Mouse (Mus musculus): ENCODE results near the gene Krba1. TPM values are rescaled to one million over a fixed set of nuclear protein-coding genes. Genes with fewer than 3 reads are reported as not detected.

Gene Krba1
- polyA plus RNA-seq, 1 experiment from 2014 or later: 22.3 TPM

DNA sequence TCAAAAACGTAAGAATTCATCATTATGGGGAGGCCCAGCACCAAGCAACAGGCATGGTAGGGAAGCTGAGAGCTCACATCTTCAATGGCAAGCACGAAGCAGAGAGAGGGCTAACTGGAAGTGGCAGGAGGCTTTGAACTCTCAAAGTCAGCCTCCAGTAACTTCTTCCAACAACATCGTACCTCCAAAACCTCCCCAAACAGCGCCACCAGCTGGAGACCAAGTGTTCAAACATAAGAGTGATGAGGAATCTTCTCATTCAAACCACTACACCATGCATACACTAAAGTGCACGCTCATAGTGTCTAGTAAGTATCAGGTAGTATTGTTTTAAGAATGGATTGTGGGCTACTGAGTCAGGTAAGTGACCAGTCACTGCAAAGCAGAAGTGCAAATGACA, 28.7 kb downstream of the Krba1 start:
- Histone ChIP-seq H3K9ac (no peak overlapping the region), H3K4me3 (ENCODE audit: low read depth, low read length) (no peak overlapping the region), H3K4me1 (ENCODE audit: insufficient read depth) (no peaks in the 10 kb centered on the region), H3K9me3 (ENCODE audit: low read depth, low read length) (no peaks in the 10 kb centered on the region), H3K27me3 (ENCODE audit: insufficient read depth, low read length) (no peaks in the 10 kb centered on the region), H3K27ac (ENCODE audit: low read depth) (no peak overlapping the region), H3K4me2 (no peak overlapping the region), H3K36me3 (ENCODE audit: insufficient read depth) (no peaks in the 10 kb centered on the region)
- WGBS: 50% methylated on average over 5 of the region's 5 CpGs
- no peak for TF ChIP-seq CTCF (IDR thresholded peaks at IDR 0.05; ENCODE audit: low read depth)
- DNase-seq (no peak), ATAC-seq (ENCODE audit: insufficient read depth) (no peak)

GRCm38 (mm10) chr6:48426956-48427355, 31.6 kb downstream of the Krba1 start:
- ATAC-seq (ENCODE audit: insufficient read depth) (no peak), DNase-seq (no peak)
- no peak overlapping the region for H3K27ac ChIP-seq (ENCODE audit: low read depth)
- H3K4me3 ChIP-seq (ENCODE audit: low read depth, low read length): no peak overlapping the region
- TF ChIP-seq CTCF (IDR thresholded peaks at IDR 0.05; ENCODE audit: low read depth): no peak
- no peak overlapping the region for H3K9ac ChIP-seq
- H3K4me2 ChIP-seq: no peak overlapping the region
- H3K4me1 ChIP-seq (ENCODE audit: insufficient read depth): no peaks in the 10 kb centered on the region
- no peaks in the 10 kb centered on the region for H3K27me3 ChIP-seq (ENCODE audit: insufficient read depth, low read length)
- H3K36me3 ChIP-seq (ENCODE audit: insufficient read depth): no peaks in the 10 kb centered on the region
- 73% methylated on average over 5 of the region's 5 CpGs for WGBS
- H3K9me3 ChIP-seq (ENCODE audit: low read depth, low read length): no peaks in the 10 kb centered on the region

- no peak overlapping the region for H3K4me3 ChIP-seq (ENCODE audit: low read depth, low read length)
- ATAC-seq (ENCODE audit: insufficient read depth) (no peak), DNase-seq (no peak)
- whole genome bisulfite sequencing: 59% methylated on average over 4 of the region's 4 CpGs
- H3K27me3 ChIP-seq (ENCODE audit: insufficient read depth, low read length): no peaks in the 10 kb centered on the region
- H3K4me2 ChIP-seq: no peak overlapping the region
- no peaks in the 10 kb centered on the region for H3K9me3 ChIP-seq (ENCODE audit: low read depth, low read length)
- no peak for TF ChIP-seq CTCF (IDR thresholded peaks at IDR 0.05; ENCODE audit: low read depth)
- H3K27ac ChIP-seq (ENCODE audit: low read depth): no peak overlapping the region
- 0 out of 2 replicates have a peak, but pooled peaks cover 4% of the 10 kb centered on the region for H3K4me1 ChIP-seq (ENCODE audit: insufficient read depth)
- H3K9ac ChIP-seq: no peak overlapping the region
- H3K36me3 ChIP-seq (ENCODE audit: insufficient read depth): no peaks in the 10 kb centered on the region
These were observed 33.6 kb downstream of the Krba1 start for GRCm38 (mm10) chr6:48428769-48429557.

- H3K27ac ChIP-seq (ENCODE audit: low read depth): no peak overlapping the region
- H3K4me2 ChIP-seq: no peak overlapping the region
- H3K4me3 ChIP-seq (ENCODE audit: low read depth, low read length): no peak overlapping the region
- no peaks in the 10 kb centered on the region for H3K9me3 ChIP-seq (ENCODE audit: low read depth, low read length)
- no peaks in the 10 kb centered on the region for H3K27me3 ChIP-seq (ENCODE audit: insufficient read depth, low read length)
- no peaks in the 10 kb centered on the region for H3K36me3 ChIP-seq (ENCODE audit: insufficient read depth)
- DNase-seq (no peak), ATAC-seq (ENCODE audit: insufficient read depth) (no peak)
- H3K9ac ChIP-seq: no peak overlapping the region
- WGBS: 55% methylated on average over 5 of the region's 5 CpGs
- H3K4me1 ChIP-seq (ENCODE audit: insufficient read depth): peaks cover 4% of the 10 kb centered on the region; the same call in 1 of the 2 replicates
- no peak for TF ChIP-seq CTCF (IDR thresholded peaks at IDR 0.05; ENCODE audit: low read depth)
These were observed 35.4 kb downstream of the Krba1 start for GRCm38 (mm10) chr6:48430748-48431147.

DNA sequence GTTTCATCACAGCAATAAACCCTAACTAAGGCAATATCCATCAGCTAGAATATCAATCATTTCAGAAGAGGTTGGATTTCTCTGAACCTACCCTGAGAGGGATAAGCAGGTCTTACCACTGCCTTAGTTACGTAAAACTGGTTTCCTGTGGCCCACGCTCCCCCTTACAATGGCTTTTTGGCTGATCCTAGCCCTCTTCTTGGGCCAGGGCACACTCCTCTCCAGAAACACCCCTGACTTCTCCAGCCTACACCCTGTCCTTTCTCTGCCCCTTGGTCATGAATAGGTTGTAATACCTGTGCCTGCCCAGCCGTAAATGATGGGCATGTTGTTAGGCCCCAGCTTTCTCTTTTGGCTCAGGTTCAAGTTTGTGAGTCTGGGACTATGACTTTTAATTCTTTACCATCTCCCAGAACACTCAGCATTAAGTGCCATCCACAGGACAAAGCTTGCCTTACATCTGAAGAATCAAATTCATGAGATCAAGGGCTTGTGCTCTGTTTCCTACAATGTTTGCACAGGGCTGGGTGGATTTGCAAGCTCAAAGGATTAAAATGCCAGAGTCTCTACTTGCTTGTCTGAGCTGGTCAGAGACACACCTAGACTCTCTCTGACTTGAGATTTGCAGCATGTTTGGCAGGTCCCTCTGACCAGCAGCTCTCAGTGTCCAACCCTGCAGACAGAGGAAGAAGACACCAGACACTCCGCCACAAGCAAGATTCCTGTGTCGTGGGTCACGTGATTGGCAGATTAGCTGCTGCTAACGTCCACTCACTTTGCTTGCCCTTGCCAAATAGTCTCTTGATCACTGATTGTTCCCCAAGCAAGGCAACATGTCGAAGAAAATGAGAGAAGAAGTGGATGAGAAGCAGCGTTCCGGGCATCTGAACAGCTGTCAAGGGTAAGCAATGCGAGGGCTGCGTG, 37.8 kb downstream of the Krba1 start:
- H3K27me3 ChIP-seq (ENCODE audit: insufficient read depth, low read length): no peaks in the 10 kb centered on the region
- no peak overlapping the region for H3K9ac ChIP-seq
- 39% methylated on average over 12 of the region's 12 CpGs for WGBS
- DNase-seq: peak; percentile 51
- H3K4me1 ChIP-seq (ENCODE audit: insufficient read depth): peaks cover 10% of the 10 kb centered on the region; the same call in 1 of the 2 replicates
- no peak overlapping the region for H3K27ac ChIP-seq (ENCODE audit: low read depth)
- TF ChIP-seq CTCF (IDR thresholded peaks at IDR 0.05; ENCODE audit: low read depth): 0 out of 2 replicates have a peak, but pooled peaks have one; percentile 18
- ATAC-seq (ENCODE audit: insufficient read depth): peak; percentile 52
- H3K4me2 ChIP-seq: peak overlapping the region; percentile 26; the same call in 1 of the 2 replicates
- H3K4me3 ChIP-seq (ENCODE audit: low read depth, low read length): no peak overlapping the region
- H3K36me3 ChIP-seq (ENCODE audit: insufficient read depth): peaks cover 23% of the 10 kb centered on the region
- H3K9me3 ChIP-seq (ENCODE audit: low read depth, low read length): no peaks in the 10 kb centered on the region

GRCm38 (mm10) chr6:48434651-48435050, 39.3 kb downstream of the Krba1 start:
- no peak overlapping the region for H3K4me2 ChIP-seq
- H3K27me3 ChIP-seq (ENCODE audit: insufficient read depth, low read length): no peaks in the 10 kb centered on the region
- H3K9me3 ChIP-seq (ENCODE audit: low read depth, low read length): no peaks in the 10 kb centered on the region
- H3K36me3 ChIP-seq (ENCODE audit: insufficient read depth): peaks cover 38% of the 10 kb centered on the region
- no peak overlapping the region for H3K9ac ChIP-seq
- peaks cover 11% of the 10 kb centered on the region; the same call in 1 of the 2 replicates for H3K4me1 ChIP-seq (ENCODE audit: insufficient read depth)
- no peak for TF ChIP-seq CTCF (IDR thresholded peaks at IDR 0.05; ENCODE audit: low read depth)
- 49% methylated on average over 6 of the region's 6 CpGs for WGBS
- no peak overlapping the region for H3K4me3 ChIP-seq (ENCODE audit: low read depth, low read length)
- DNase-seq: no peak
- no peak overlapping the region for H3K27ac ChIP-seq (ENCODE audit: low read depth)
- ATAC-seq (ENCODE audit: insufficient read depth): no peak

DNA sequence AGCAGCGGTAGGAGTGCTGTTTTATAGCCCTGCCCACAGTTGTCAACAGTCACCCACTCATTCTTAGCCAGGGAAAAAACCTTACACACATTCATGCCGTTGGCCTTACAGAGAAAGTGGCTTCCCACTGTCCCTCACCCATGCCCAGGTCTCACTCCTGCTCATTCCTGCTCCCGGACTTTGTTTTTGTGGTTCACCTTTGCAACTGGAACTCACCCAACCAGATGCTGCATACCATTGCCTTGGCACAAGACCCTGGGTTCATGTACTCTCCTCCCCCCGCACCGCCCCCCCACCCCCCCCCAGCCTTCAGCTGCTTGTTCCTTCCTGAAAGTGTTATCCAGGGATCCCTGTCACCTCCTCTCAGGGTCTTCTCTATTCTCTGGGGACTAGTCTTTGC, 39.7 kb downstream of the Krba1 start:
- no peaks in the 10 kb centered on the region for H3K27me3 ChIP-seq (ENCODE audit: insufficient read depth, low read length)
- DNase-seq (no peak), ATAC-seq (ENCODE audit: insufficient read depth) (no peak)
- peaks cover 41% of the 10 kb centered on the region for H3K36me3 ChIP-seq (ENCODE audit: insufficient read depth)
- H3K4me2 ChIP-seq: no peak overlapping the region
- no peaks in the 10 kb centered on the region for H3K9me3 ChIP-seq (ENCODE audit: low read depth, low read length)
- no peak overlapping the region for H3K27ac ChIP-seq (ENCODE audit: low read depth)
- H3K4me1 ChIP-seq (ENCODE audit: insufficient read depth): peaks cover 14% of the 10 kb centered on the region; the same call in 1 of the 2 replicates
- 27% methylated on average over 5 of the region's 5 CpGs for WGBS
- TF ChIP-seq CTCF (IDR thresholded peaks at IDR 0.05; ENCODE audit: low read depth): no peak
- no peak overlapping the region for H3K4me3 ChIP-seq (ENCODE audit: low read depth, low read length)
- H3K9ac ChIP-seq: no peak overlapping the region
